ENCODE assay signal across 11 mouse cellular contexts in the genomic region with DNA sequence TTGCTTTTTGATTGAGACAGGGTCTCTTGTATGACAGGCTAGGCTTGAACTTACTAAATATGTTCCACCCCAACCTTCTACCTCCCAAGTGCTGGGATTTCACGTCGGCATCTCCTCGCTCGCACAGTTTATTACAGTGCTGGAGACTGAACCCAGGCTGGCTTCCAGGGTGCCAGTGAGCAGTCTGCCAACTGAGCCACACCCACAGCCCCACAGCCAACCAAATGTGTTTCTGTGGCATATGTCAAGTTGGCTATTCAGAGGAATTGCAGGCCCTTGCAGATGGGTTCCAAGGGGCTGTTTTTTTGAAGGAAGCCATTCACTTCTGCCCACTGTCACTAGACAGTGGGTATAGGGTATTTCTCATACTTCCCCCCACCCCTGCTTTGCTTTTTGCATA. TPM values are rescaled to one million over a fixed set of nuclear protein-coding genes. Genes with fewer than 3 reads are reported as not detected.
A peak's percentile ranks its signal among the peaks of the same experiment; 100 is the strongest.
DNase-seq lines count a peak whose midpoint lies in the region; ATAC-seq lines count a peak whose summit lies in the region.
"Had no signal": no experiment of that assay in that cellular context is flagged by ENCODE, and none has a peak within 500 bp of the region (broad histone marks: within the 10 kb centered on the region; RNA-seq: fewer than 3 reads in every experiment).

No protein-coding gene starts in this region.

- H3K9ac ChIP-seq in heart, embryonic 11.5 days (ENCODE audit: low read depth, low read length) = no peak overlapping the region

- peaks cover 67% of the 10 kb centered on the region for H3K4me1 ChIP-seq in heart, embryonic 11.5 days (ENCODE audit: control insufficient read depth, insufficient read depth, low read length)

- 96% methylated on average over 4 of the region's 4 CpGs for WGBS in heart, embryonic 11.5 days (ENCODE audit: insufficient replicate concordance)

- peak; percentile 95 for DNase-seq in heart, adult 11 months
- peak; percentile 45 for DNase-seq in urinary bladder, postnatal 14 days (ENCODE audit: low spot score)
- no peak for DNase-seq in urinary bladder, postnatal 25 days (ENCODE audit: low spot score)
- peak; percentile 52 to 71 for DNase-seq in heart, postnatal 10 days
- DNase-seq in c-Kit-positive CD71-positive TER-119-positive erythroid progenitor cells, embryonic 14.5 days (ENCODE audit: low spot score) = no peak
- no peak for DNase-seq in embryo, embryonic 10 days (ENCODE audit: low spot score)
- no peak for DNase-seq in spleen, postnatal 10 days (ENCODE audit: low spot score in 2 of 2)

- intact Hi-C loops in heart, postnatal 10 days (cut with DNase I) = no loop called here

- H3K27me3 ChIP-seq in heart, embryonic 11.5 days (ENCODE audit: control insufficient read depth, insufficient read depth, low read length) = no peaks in the 10 kb centered on the region
- H3K27me3 ChIP-seq: Patski had no signal

- H3K9me3 ChIP-seq in heart, embryonic 11.5 days (replicated peaks; ENCODE audit: control insufficient read depth, low read length) = no peaks in the 10 kb centered on the region

- H3K4me3 ChIP-seq in heart, embryonic 11.5 days (ENCODE audit: low read depth, low read length) = no peak overlapping the region

- peaks cover 4% of the 10 kb centered on the region; the same call in 1 of the 2 replicates for H3K36me3 ChIP-seq in heart, embryonic 11.5 days (ENCODE audit: control insufficient read depth, insufficient read depth, low read length)

- ATAC-seq in heart, embryonic 11.5 days (replicated peaks; ENCODE audit: insufficient number of reproducible peaks, low FRiP score, low TSS enrichment) = no peak
- ATAC-seq: inflammation-experienced regulatory T-cells, adult 6 months; Patski had no signal

- H3K4me2 ChIP-seq in heart, embryonic 11.5 days = no peak overlapping the region
- H3K4me2 ChIP-seq: liver, embryonic 11.5 days had no signal

- no peak overlapping the region for H3K27ac ChIP-seq in heart, embryonic 11.5 days (ENCODE audit: low read depth, low read length)

RNA-seq across cellular contexts. Expression of a gene that starts 7.3 kb away (rescaled TPM):
- polyA plus RNA-seq in heart, embryonic 11.5 days (2014; fragmentation: Nextera tagmentation; extraction: Ambion mirVana) = 300 and 370 TPM in 2 replicates
- 100 to 1,000 TPM; 319 to 333 TPM for total RNA-seq in heart, postnatal 10 days (2021)

RNA-seq across cellular contexts. Expression of a gene that starts 52.0 kb away (rescaled TPM):
- 16.5 and 17.1 TPM in 2 replicates for polyA plus RNA-seq in heart, embryonic 11.5 days (2014; fragmentation: Nextera tagmentation; extraction: Ambion mirVana)
- total RNA-seq in heart, postnatal 10 days (2021) = 10 to 100 TPM in 1 of 2 experiments, 1 to 10 TPM in 1; 9.2 to 11.5 TPM
- polyA plus RNA-seq: Patski had no signal

Comparison
In these comparisons a context has a peak if more than half of its experiments do, and no peak if none do; other contexts are left out.
1. DNase-seq: peak in heart, adult 11 months (single experiment), urinary bladder, postnatal 14 days (single experiment) and heart, postnatal 10 days (2 of 2); none in urinary bladder, postnatal 25 days (single experiment), c-Kit-positive CD71-positive TER-119-positive erythroid progenitor cells, embryonic 14.5 days (single experiment), embryo, embryonic 10 days (single experiment) and spleen, postnatal 10 days (0 of 2).